22 mouse cellular contexts compared by ENCODE assay signal in the genomic region with DNA sequence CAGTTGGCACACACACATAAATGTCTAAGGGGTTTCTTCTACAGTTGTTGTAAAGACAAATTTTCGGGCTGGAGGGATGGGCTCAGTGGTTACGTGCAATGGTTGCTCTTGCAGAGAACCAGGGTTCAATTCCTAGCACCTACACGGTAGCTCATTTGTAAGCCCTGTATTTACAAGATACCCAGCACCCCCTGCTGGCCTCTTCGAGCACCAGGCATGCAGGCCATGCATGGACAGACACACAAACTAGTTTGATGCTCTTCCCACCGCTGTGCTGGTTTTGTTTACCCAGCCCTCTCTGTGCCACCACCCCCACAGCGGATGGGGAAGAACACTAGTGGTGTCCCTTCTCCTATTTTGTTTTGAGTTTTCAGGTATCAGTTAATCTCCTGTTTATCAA. TPM values are rescaled to one million over a fixed set of nuclear protein-coding genes. Genes with fewer than 3 reads are reported as not detected.
DNase-seq lines count a peak whose midpoint lies in the region; ATAC-seq and TF ChIP-seq lines count a peak whose summit lies in the region.
"Had no signal": no experiment of that assay in that cellular context is flagged by ENCODE, and none has a peak within 500 bp of the region (broad histone marks: within the 10 kb centered on the region; RNA-seq: fewer than 3 reads in every experiment).

No protein-coding gene starts in this region.

- H3K79me2 ChIP-seq in MEL (ENCODE audit: control insufficient read depth, insufficient read depth, low read length, poor library complexity), result no peaks in the 10 kb centered on the region

- peaks cover 20% of the 10 kb centered on the region for H3K4me1 ChIP-seq in kidney, postnatal 0 days (replicated peaks; ENCODE audit: insufficient read depth, low read length)
- peaks cover 4% of the 10 kb centered on the region for H3K4me1 ChIP-seq in midbrain, embryonic 11.5 days (ENCODE audit: control insufficient read depth, insufficient read depth, low read length)
- peaks cover 10% of the 10 kb centered on the region for H3K4me1 ChIP-seq in midbrain, embryonic 10.5 days
- peaks cover 5 to 39% of the 10 kb centered on the region in 2 experiments for H3K4me1 ChIP-seq in MEL (ENCODE audit: control insufficient read depth in 1 of 2, insufficient read depth in 2 of 2, low read length in 2 of 2)
- H3K4me1 ChIP-seq in liver, postnatal 0 days (ENCODE audit: insufficient read depth), result peaks cover 24% of the 10 kb centered on the region

- 87% methylated on average over 6 of the region's 6 CpGs for WGBS in kidney, postnatal 0 days
- WGBS in midbrain, embryonic 11.5 days, result 88% methylated on average over 6 of the region's 6 CpGs
- WGBS in midbrain, embryonic 10.5 days, result 90% methylated on average over 6 of the region's 6 CpGs
- 82% methylated on average over 6 of the region's 6 CpGs for WGBS in liver, postnatal 0 days (ENCODE audit: insufficient replicate concordance)

- TF ChIP-seq RAD21 in MEL (IDR thresholded peaks at IDR 0.05; ENCODE audit: low read depth, low read length), result peak; percentile 54

- TF ChIP-seq CTCF in kidney, postnatal 0 days (IDR thresholded peaks at IDR 0.05; ENCODE audit: low read depth), result peak; percentile 42; the same call in 1 of the 2 replicates
- TF ChIP-seq CTCF in MEL (IDR thresholded peaks at IDR 0.05 in 2 of 3, conservative IDR thresholded peaks at IDR 0.05 in 1 of 3; ENCODE audit: control insufficient read depth in 1 of 3, insufficient read depth in 1 of 3, low read depth in 2 of 3, low read length in 3 of 3, poor library complexity in 1 of 3, severe bottlenecking in 1 of 3), result peak; percentile 40 to 60 (median 54)
- peak; percentile 52 for TF ChIP-seq CTCF in liver, postnatal 0 days (IDR thresholded peaks at IDR 0.05; ENCODE audit: low read depth)

- ATAC-seq in kidney, postnatal 0 days (replicated peaks; ENCODE audit: low FRiP score, low read depth), result no peak
- no peak for ATAC-seq in midbrain, embryonic 11.5 days (ENCODE audit: low FRiP score)
- no peak for ATAC-seq in liver, postnatal 0 days
- ATAC-seq in cerebellum, adult (ENCODE audit: insufficient number of reproducible peaks, low FRiP score, low TSS enrichment), result no peak
- ATAC-seq: forebrain, embryonic 13.5 days had no signal

- H3K4me3 ChIP-seq in kidney, postnatal 0 days (replicated peaks; ENCODE audit: low read depth, low read length), result no peak overlapping the region
- no peak overlapping the region for H3K4me3 ChIP-seq in midbrain, embryonic 11.5 days (ENCODE audit: low read depth, low read length)
- no peak overlapping the region for H3K4me3 ChIP-seq in midbrain, embryonic 10.5 days
- H3K4me3 ChIP-seq in MEL (ENCODE audit: control insufficient read depth in 1 of 2, insufficient read depth in 1 of 2, low read depth in 2 of 2, low read length in 2 of 2), result no peak overlapping the region
- no peak overlapping the region for H3K4me3 ChIP-seq in liver, postnatal 0 days (ENCODE audit: low read depth, low read length)
- H3K4me3 ChIP-seq: forebrain, embryonic 13.5 days; limb, embryonic 12.5 days; lung, embryonic 15.5 days; neural tube, embryonic 12.5 days had no signal

- no peak overlapping the region for H3K9ac ChIP-seq in kidney, postnatal 0 days (ENCODE audit: low read depth, low read length)
- no peak overlapping the region for H3K9ac ChIP-seq in midbrain, embryonic 11.5 days (ENCODE audit: low read length)
- H3K9ac ChIP-seq in MEL (ENCODE audit: control insufficient read depth, low read depth, low read length, poor library complexity, severe bottlenecking), result no peak overlapping the region
- no peak overlapping the region for H3K9ac ChIP-seq in liver, postnatal 0 days (replicated peaks)
- H3K9ac ChIP-seq: forebrain, embryonic 13.5 days; limb, embryonic 12.5 days; lung, embryonic 15.5 days; neural tube, embryonic 12.5 days had no signal

- H3K9me3 ChIP-seq in kidney, postnatal 0 days (replicated peaks; ENCODE audit: low read length), result no peaks in the 10 kb centered on the region
- no peaks in the 10 kb centered on the region for H3K9me3 ChIP-seq in midbrain, embryonic 11.5 days (ENCODE audit: control insufficient read depth, low read length)
- H3K9me3 ChIP-seq in midbrain, embryonic 10.5 days (replicated peaks), result no peaks in the 10 kb centered on the region; the same call in 1 of the 2 replicates
- no peaks in the 10 kb centered on the region for H3K9me3 ChIP-seq in MEL (replicated peaks; ENCODE audit: insufficient read depth, low read length)
- H3K9me3 ChIP-seq in liver, postnatal 0 days (ENCODE audit: low read length), result no peaks in the 10 kb centered on the region
- H3K9me3 ChIP-seq: forebrain, embryonic 13.5 days; limb, embryonic 12.5 days; lung, embryonic 15.5 days; neural tube, embryonic 12.5 days had no signal

- H3K36me3 ChIP-seq in kidney, postnatal 0 days (ENCODE audit: insufficient read depth, low read length), result peaks cover 15% of the 10 kb centered on the region; the same call in 1 of the 2 replicates
- peaks cover 8% of the 10 kb centered on the region for H3K36me3 ChIP-seq in midbrain, embryonic 11.5 days (ENCODE audit: control insufficient read depth, insufficient read depth, low read length)
- H3K36me3 ChIP-seq in midbrain, embryonic 10.5 days, result peaks cover 39% of the 10 kb centered on the region
- H3K36me3 ChIP-seq in MEL (ENCODE audit: control insufficient read depth in 1 of 2, insufficient read depth in 2 of 2, low read length in 2 of 2), result peaks cover 0 to 28% of the 10 kb centered on the region in 2 experiments; a peak in 2 of 4 replicates
- peaks cover 23% of the 10 kb centered on the region; the same call in 1 of the 2 replicates for H3K36me3 ChIP-seq in liver, postnatal 0 days (replicated peaks; ENCODE audit: insufficient read depth, low read length)

- no peak for TF ChIP-seq POLR2A in MEL (IDR thresholded peaks at IDR 0.05; ENCODE audit: control insufficient read depth in 1 of 2, insufficient read depth in 1 of 2, low read depth in 1 of 2, low read length in 2 of 2, poor library complexity in 1 of 2)

- H3K27ac ChIP-seq in kidney, postnatal 0 days, result no peak overlapping the region
- no peak overlapping the region for H3K27ac ChIP-seq in midbrain, embryonic 11.5 days (ENCODE audit: low read depth, low read length)
- no peak overlapping the region for H3K27ac ChIP-seq in midbrain, embryonic 10.5 days (replicated peaks)
- no peak overlapping the region for H3K27ac ChIP-seq in MEL (ENCODE audit: control insufficient read depth, low read depth, low read length)
- H3K27ac ChIP-seq in liver, postnatal 0 days (ENCODE audit: low read depth), result no peak overlapping the region
- H3K27ac ChIP-seq: forebrain, embryonic 13.5 days; limb, embryonic 12.5 days; lung, embryonic 15.5 days; neural tube, embryonic 12.5 days had no signal

- TF ChIP-seq EP300 in MEL (IDR thresholded peaks at IDR 0.05; ENCODE audit: low read depth in 1 of 2, low read length in 2 of 2), result no peak
- no peak for TF ChIP-seq EP300 in liver, postnatal 0 days (IDR thresholded peaks at IDR 0.05; ENCODE audit: low read depth)

- DNase-seq in kidney, postnatal 0 days (ENCODE audit: low spot score), result no peak
- no peak for DNase-seq in kidney, adult 9 months
- DNase-seq in midbrain, embryonic 11.5 days (ENCODE audit: low spot score, missing footprints), result peak; percentile 31
- DNase-seq in midbrain, embryonic 10.5 days (ENCODE audit: low spot score), result no peak
- DNase-seq in MEL (ENCODE audit: low read depth, low spot score), result peak; percentile 51
- no peak for DNase-seq in liver, postnatal 0 days
- DNase-seq: cerebellum, postnatal 14 days; heart, postnatal 4 days; right cerebral cortex, postnatal 14 days; thymus, postnatal 25 days had no signal

- H3K4me2 ChIP-seq in kidney, postnatal 0 days (ENCODE audit: low read length), result no peak overlapping the region
- H3K4me2 ChIP-seq in midbrain, embryonic 11.5 days, result no peak overlapping the region
- no peak overlapping the region for H3K4me2 ChIP-seq in liver, postnatal 0 days (ENCODE audit: low read depth, low read length)
- H3K4me2 ChIP-seq: forebrain, embryonic 13.5 days; limb, embryonic 12.5 days; lung, embryonic 15.5 days; neural tube, embryonic 12.5 days had no signal

- H3K27me3 ChIP-seq in kidney, postnatal 0 days (ENCODE audit: insufficient read depth, low read length), result no peaks in the 10 kb centered on the region
- H3K27me3 ChIP-seq in midbrain, embryonic 11.5 days (ENCODE audit: control insufficient read depth, insufficient read depth, low read length), result no peaks in the 10 kb centered on the region
- no peaks in the 10 kb centered on the region for H3K27me3 ChIP-seq in midbrain, embryonic 10.5 days (ENCODE audit: low read depth, poor library complexity, severe bottlenecking)
- no peaks in the 10 kb centered on the region for H3K27me3 ChIP-seq in MEL (ENCODE audit: control insufficient read depth in 1 of 2, insufficient read depth in 2 of 2, low read length in 2 of 2)
- no peaks in the 10 kb centered on the region for H3K27me3 ChIP-seq in liver, postnatal 0 days (ENCODE audit: insufficient read depth, low read length)
- H3K27me3 ChIP-seq: forebrain, embryonic 13.5 days; limb, embryonic 12.5 days; lung, embryonic 15.5 days; neural tube, embryonic 12.5 days had no signal

TF ChIP-seq in MEL, 35 proteins besides CTCF, POLR2A, EP300 and RAD21:
- TF ChIP-seq HCFC1 (IDR thresholded peaks at IDR 0.05; ENCODE audit: low read depth, low read length) (no peak), ZKSCAN1 (IDR thresholded peaks at IDR 0.05; ENCODE audit: low read depth, low read length) (no peak), NRF1 (IDR thresholded peaks at IDR 0.05; ENCODE audit: insufficient read depth, low read depth, low read length, poor library complexity, severe bottlenecking) (no peak), JUND (IDR thresholded peaks at IDR 0.05; ENCODE audit: low read depth, low read length) (no peak), ZC3H11A (IDR thresholded peaks at IDR 0.05; ENCODE audit: low read depth, low read length) (peak; percentile 34; the same call in 1 of the 2 replicates), SMC3 (IDR thresholded peaks at IDR 0.05; ENCODE audit: low read depth, low read length) (peak; percentile 53)

RNA-seq across cellular contexts. Expression of gene BC051665, which starts 45.9 kb away (rescaled TPM):
- polyA plus RNA-seq in kidney, postnatal 0 days (2015; fragmentation: Nextera tagmentation; extraction: Ambion mirVana), result not detected in 2 replicates
- polyA plus RNA-seq in midbrain, embryonic 11.5 days (2014; fragmentation: Nextera tagmentation; extraction: Ambion mirVana), result not detected in 2 replicates
- polyA plus RNA-seq in midbrain, embryonic 10.5 days (2016; fragmentation: Nextera tagmentation; extraction: Ambion mirVana), result not detected in 2 replicates
- not detected in 2 replicates for total RNA-seq in MEL (2012; rRNA removed)
- polyA plus RNA-seq in MEL (2012; ENCODE audit: insufficient read depth in 1 of 2, insufficient read length in 2 of 2, low read depth in 1 of 2, low replicate concordance in 2 of 2, missing spikeins in 1 of 2), result not detected
- polyA plus RNA-seq in liver, postnatal 0 days (2015; fragmentation: Nextera tagmentation; extraction: Ambion mirVana), result not detected in 2 replicates
- total RNA-seq: granulocyte monocyte progenitor cell, adult 5-6 weeks; heart, postnatal 4 days; layer of hippocampus, adult 18-20 months; left cerebral cortex, adult 8-10 months; megakaryocyte progenitor cell, adult 5-6 weeks; monocyte, adult 5-6 weeks had no signal
- polyA plus RNA-seq: forebrain, embryonic 13.5 days; heart, embryonic 14.5 days; kidney, embryonic 16.5 days; limb, embryonic 12.5 days; lung, embryonic 15.5 days; neural tube, embryonic 12.5 days had no signal

Comparison
In these comparisons a context has a peak if more than half of its experiments do, and no peak if none do; other contexts are left out.
1. DNase-seq: peak in midbrain, embryonic 11.5 days (single experiment) and MEL (single experiment); none in kidney, postnatal 0 days (single experiment), kidney, adult 9 months (single experiment), midbrain, embryonic 10.5 days (single experiment) and liver, postnatal 0 days (single experiment).
2. Peak in every context shown above with its lines, with median percentiles within 50 percentile points of each other: CTCF ChIP-seq.